Mouse (Mus musculus) cerebellum, adult 8-10 months (tissue): Measurements from ENCODE around the gene Rtn4.
A peak's percentile ranks its signal among the peaks of the same experiment; 100 is the strongest.

Experiments
- DNase-seq: peaks from one replicate; pipeline ENCODE4 v3.0.0; 2022

Rtn4 gene

DNA sequence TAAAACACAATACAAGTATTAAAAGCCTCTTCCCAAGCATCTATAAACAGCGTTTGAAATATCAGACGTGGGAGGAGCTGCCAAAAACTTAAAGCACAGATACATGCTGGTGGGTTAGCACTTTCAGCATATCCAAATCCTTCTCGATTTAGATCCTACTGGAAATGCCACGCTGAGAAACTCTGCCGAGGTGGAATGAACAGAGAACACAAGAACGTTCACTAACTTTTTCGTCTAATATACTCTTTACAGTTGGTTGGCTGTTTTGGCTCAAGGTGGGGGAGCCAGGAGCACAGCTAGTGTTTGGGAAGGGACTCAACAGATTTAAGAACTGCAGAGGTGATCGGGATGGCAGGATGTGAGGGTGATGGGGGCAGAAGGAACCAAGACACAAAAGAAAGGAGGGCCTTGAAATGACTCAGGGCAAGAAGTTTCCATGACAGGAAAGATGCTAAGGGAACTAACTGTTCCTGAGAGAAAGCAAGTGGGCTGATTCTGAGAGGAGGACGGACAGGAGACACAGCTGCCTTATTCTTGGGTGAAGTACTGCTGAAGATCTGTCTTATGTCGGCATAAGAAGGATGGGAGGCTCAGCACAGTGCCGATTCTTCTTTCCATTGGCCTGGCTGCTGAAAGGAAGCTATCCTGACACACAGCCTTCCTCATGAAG is 73.7 kb downstream of the Rtn4 start:
- DNase-seq = no peak

DNA sequence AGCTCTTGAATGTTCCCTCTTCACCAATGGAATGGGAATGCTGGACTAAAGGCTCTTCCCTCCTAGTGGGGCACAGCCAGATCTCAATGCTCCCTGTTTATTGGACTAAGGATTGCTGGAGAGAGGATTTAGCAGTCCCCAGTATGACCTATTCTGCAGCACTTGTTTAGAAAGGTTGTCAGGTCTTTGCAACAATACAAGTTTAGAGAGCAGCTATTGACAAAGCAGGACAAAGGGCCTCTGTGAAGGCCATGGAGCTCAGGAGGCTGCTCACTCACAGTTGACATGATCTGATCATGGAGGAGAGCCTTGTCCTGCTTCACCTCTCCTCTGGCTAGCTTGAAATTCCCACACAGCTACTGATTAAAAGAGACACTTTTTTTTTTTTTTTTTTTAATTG is 75.8 kb downstream of the Rtn4 start:
- no peak for DNase-seq

DNA sequence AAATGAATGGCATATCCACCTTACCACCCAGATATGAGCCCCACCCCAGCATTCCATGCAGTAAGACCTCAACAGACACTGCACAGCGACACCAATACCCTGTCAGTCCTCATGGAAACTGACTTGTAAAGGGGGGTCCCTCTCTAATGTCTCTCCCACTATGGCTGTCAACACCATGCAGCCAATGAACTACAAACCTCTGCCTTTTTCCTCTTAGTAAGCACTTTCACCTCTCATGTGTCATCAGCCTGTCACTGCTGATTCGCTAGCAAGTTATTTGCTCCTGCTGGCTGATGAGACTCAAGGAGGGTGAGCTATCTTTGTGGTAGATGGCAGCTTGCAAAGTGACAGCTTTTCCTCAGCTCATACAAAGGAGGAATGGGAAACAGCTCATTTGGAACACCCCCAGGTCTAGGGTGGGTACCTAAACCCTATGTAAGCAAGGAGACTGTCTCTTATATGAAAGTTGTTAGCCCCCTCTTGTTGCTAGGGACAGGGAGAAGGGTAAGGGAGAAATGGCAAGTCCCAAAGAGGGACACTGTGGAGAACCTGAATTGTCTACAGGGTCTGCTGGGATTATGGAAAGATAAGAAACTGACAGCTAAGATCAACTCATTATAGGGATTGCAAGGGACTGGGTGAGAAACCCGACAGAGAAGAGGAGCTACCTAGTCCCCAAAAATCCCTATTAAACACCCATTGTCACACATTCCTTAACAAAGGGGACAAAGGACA is 78.1 kb downstream of the Rtn4 start:
- DNase-seq = no peak

GRCm38 (mm10) chr11:29772279-29772678 is 79.5 kb downstream of the Rtn4 start:
- DNase-seq = no peak

GRCm38 (mm10) chr11:29774296-29774695 is 81.5 kb downstream of the Rtn4 start:
- DNase-seq = no peak

DNA sequence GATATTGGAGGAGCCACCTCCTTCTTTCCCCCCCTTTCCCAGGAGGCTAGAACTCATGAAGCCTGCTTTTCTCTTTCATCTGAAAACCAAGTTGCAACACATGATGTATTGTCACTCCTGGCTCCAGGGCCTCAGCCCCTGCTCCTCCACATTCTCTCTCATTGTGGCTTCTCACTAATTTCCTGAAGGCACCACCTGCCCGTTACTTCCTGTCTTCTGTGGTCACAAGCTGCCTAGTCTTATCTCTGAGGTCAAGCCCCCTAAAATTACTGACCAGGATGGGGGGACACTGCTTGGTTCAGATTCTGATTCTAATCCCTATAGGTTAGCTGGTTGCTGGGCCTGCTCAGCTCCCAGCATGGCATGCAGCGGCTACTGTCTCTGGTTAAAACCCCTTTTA is 82.0 kb downstream of the Rtn4 start:
- DNase-seq = no peak

GRCm38 (mm10) chr11:29777964-29778363 is 85.2 kb downstream of the Rtn4 start:
- DNase-seq = no peak

- DNase-seq = no peak
Measured at GRCm38 (mm10) chr11:29778936-29779335, 86.2 kb downstream of the Rtn4 start.

DNA sequence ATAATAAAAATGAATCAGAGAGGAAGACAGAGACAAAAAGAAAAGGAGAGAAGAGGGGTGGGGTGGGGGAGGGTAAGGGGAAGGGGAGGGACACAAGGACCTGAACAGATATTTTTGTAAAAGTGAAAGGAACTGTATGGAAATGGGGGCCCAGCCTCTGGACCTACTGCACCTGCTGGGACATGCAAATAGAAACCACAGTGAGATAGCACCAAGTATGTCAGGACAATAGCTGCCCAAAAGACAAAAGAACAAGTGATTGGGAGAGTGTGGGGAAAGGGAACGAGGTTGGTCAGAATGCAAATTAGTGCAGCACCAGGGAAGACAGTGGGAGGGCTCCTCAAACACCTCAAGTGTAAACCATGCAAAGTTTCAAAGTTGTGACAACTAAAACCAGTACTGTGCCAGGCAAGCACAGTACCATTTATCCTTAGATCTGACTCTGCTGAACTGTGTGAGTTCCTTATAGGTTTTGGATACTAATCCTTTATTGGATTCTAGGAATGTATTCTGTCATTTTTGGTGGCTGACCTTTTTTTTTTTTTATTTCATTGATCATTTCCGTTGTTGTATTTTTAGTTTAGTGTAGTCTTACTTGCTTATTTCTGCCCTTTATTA is 86.8 kb downstream of the Rtn4 start:
- no peak for DNase-seq

- no peak for DNase-seq
Measured at GRCm38 (mm10) chr11:29786583-29787219, 94.0 kb downstream of the Rtn4 start.

DNA sequence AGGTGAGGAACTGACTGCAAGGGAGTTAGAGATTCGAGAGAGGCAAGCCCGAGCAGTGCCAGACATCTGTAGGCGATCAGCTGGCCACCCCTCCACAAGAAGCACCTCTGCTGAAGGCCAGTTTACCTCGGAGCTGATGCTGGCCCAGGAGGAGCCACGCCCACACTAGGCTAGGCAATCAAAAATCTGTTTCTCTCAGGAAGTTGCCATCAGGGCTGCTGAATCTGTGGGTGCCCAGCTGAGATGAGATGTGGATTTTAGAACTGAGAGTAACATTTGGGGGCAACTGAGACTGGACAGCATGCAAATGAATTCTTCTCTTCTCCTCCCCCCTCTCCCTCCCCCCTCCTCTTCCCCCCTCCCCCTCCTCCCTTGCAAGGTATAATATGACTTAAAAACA is 94.7 kb downstream of the Rtn4 start:
- DNase-seq = no peak

GRCm38 (mm10) chr11:29788499-29788898 is 95.8 kb downstream of the Rtn4 start:
- DNase-seq = no peak

GRCm38 (mm10) chr11:29788921-29789638 is 96.3 kb downstream of the Rtn4 start:
- peak; percentile 33 for DNase-seq

DNA sequence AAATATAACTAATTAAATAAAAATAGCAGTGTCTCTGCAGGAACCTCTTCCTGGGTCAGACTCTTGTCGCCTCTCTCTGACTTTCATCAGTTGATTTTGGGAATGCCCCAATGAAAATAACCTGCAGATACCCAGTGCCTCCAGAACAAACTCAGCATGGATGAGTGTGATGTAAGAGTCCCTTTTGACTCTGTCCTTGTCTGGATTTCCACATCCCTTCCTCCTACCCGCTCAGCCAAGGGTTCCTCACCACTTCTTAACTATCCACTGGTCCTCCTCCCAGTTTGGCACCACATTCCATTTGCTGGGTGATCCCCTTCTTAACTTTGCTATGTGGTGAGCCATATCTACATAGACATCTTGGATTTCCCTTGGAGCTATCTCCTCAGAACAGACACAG is 98.0 kb downstream of the Rtn4 start:
- no peak for DNase-seq
